Mouse (Mus musculus): ENCODE measurements around the gene Erc2. TPM values are rescaled to one million over a fixed set of nuclear protein-coding genes. Genes with fewer than 3 reads are reported as not detected.

Erc2 gene
- total RNA-seq, 2 experiments from 2014 or later, result not detected

DNA sequence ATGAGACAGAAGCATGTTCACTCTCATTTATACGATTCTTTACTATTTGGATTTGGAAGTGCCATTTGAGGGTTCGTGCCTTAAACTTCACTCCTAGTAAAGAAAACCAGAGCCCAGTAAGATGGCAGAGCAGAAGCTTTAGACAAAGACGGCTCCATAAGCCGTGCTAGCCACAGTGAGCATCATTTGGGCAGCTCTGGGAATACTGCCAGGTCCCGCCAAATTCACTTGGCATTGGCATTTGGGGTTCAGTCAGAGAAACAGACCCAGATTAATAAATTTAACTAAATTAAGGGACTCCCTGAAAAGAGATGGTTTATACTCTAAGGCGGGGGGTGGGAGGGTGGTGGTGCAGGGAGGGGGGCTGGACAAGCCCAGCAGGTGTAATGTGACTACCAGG is 401.0 kb downstream of the Erc2 start:
- no peak for ATAC-seq (replicated peaks; ENCODE audit: low FRiP score, poor library complexity, severe bottlenecking)

DNA sequence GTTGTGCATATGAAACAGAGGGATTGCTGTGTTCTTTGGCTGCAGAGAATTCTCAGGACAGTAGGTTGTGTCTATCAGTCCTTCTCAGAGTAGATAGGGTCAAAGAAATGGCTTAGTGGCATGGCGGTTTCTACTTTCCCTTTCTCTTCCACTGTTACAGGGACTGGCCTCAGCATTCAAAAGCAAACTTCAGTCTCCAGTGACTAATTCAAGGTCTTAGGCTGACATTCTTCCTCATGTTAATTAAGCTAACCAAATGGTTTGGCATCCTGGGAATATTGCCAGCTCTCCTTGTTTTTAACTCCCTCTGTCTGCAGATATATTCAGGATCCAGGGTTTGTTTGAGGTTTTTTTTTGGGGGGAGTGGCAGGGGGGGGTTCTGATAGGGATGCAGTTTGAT is 408.6 kb downstream of the Erc2 start:
- ATAC-seq (replicated peaks; ENCODE audit: low FRiP score, poor library complexity, severe bottlenecking), result no peak

DNA sequence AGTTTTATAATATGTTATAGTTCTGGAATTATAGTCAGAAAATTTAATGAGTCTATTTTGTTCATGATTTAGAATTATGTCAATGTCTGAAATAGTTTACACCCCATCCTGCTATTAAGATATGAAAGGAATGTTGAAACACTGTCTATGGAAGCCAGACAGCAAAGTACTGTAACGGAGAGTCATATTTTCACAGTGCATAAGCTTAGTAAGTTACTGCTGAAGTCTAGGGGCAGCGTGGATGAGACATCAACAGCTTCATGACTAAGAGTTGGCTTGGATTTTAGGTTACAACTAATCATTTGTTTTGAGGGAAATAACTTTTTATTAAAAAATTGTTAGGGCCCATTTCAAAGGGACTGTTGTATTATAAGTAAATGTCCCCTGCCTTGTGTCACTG is 412.8 kb downstream of the Erc2 start:
- no peak for ATAC-seq (replicated peaks; ENCODE audit: low FRiP score, poor library complexity, severe bottlenecking)

DNA sequence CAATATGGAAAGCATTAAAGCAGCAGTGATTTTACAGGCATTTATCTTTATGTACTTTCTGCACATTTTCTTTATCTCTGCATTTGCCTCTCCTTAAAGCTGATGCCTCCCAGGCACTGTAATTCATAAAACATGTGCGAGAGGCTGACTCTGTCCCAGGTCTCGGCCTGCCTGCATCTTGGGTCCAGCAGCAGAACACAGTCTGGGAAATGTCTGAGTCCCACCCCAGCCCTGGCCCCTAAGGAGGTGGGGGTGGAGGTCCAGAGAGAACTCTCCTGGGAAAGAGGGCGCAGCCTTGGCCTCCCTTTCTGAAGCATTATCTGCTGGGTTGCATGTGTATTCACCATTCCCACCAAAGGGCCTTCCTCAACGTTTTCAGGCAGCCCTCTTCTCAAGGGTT is 420.9 kb downstream of the Erc2 start:
- no peak for ATAC-seq (replicated peaks; ENCODE audit: low FRiP score, poor library complexity, severe bottlenecking)

DNA sequence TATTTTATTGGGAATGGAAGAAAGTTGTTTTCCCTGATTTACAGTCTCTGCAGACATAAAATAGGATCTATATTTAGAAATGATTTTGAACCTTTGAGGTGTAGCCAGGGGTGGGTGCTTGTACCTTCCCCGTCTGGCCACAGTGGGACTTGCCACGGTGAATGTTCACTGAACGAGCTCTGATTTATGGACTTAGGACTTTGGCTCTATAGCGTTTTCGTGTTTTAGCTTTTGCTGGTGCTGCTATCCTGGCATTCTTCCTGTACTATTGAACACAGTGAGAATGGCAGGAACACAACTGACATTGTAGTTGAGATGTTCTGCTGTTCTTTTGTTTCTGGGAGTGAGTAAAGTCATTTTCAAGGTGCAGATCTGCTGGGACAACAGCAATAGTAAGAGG is 429.4 kb downstream of the Erc2 start:
- no peak for ATAC-seq (replicated peaks; ENCODE audit: low FRiP score, poor library complexity, severe bottlenecking)

DNA sequence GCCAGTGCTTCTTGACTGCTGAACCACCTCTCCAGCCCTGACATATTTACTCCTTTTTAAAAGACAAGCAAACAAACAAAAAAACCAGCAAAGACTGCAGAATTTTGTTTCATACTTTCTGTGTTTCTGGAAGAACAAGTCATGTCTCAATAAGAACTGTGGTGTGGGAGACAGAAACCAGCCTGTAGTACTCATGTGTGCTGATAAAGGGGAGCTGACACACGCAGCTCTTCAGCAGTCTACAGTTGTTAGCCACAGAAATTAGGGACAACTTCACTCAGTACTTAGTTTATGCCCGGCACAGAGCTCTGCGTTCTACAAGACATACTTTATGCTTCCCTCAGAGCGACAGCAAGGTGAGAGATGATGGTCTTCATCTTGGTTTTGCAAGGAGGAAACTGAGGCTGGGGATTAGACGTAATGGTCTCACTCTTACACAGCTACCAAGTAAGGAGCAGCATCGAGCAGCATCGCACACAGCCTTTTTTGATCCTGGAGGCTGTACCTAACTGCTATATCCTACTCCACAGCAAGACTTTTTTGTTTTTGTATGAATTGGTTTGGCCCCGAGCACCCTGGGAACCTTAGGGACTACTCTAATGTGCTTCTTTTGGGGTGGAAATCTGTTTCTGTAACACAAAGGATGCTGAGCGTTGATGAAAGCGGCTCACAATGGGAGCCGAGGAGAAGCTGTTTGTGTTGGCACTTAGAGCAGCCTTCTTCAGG is 435.1 kb downstream of the Erc2 start:
- ATAC-seq (replicated peaks; ENCODE audit: low FRiP score, poor library complexity, severe bottlenecking), result no peak

DNA sequence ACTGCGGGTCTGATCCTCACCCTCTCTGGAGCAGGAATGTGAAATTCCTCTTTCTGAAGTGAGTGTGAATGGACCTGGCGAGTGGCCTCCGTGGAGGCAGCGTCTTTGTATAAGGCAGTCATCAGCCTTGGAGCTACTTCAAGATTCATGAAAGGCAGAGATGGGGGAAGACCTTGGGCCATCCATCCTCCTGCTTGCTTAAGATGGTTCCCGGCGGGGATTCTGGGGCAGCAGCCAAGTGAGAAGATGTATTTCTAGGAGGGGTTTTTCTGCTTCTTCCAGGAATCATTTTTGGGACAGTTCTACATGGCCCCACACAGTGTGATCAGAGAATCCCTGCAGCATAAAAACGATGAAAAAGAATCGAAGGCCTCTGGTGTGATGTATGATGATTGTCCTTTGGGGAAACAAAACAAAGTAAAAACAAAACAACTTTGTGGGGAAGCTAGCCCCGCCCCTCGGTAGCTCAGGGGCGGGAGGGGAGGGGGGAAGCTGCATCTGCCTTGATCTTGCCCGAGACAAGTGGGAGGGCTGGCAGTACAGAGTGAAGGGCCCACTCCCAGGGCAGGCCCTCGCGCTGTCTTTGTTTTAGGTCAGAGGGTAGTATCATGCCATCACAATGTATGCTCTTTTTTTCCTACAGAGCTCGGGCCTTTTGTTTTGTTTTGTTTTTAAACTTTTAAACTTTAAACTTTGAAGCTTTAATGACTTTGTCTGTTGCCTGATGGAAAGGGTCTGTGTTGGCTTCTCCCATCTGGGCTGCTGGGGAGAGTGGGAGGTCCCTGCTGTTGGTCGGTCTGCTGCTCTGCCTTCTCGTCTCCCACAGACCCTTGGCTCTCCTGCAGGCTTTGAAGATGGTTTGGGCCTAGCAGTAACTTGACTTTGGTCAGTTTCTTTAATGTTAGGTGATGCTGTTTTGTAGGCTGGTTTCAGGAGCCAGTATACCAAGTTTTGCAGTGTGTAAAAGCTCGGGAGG is 435.9 kb downstream of the Erc2 start:
- ATAC-seq (replicated peaks; ENCODE audit: low FRiP score, poor library complexity, severe bottlenecking), result no peak

DNA sequence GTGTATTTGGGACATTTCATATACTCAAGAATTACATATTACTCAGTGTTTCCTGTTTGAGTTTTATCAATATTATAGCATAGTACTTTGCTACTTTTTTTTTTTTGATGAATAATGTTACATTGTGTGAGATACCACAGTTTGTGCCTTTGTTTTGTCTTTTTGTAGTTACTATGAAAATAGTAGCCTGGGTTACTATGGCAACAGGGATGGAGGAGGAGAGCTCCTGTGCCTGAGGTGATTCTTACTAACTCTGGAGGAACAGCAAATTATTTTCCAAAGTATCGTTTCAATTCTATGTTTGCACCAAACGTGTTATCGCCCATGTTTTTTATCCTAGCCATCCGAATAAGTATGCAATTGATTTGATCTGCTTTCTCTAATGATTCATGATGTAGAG is 438.7 kb downstream of the Erc2 start:
- no peak for ATAC-seq (replicated peaks; ENCODE audit: low FRiP score, poor library complexity, severe bottlenecking)

DNA sequence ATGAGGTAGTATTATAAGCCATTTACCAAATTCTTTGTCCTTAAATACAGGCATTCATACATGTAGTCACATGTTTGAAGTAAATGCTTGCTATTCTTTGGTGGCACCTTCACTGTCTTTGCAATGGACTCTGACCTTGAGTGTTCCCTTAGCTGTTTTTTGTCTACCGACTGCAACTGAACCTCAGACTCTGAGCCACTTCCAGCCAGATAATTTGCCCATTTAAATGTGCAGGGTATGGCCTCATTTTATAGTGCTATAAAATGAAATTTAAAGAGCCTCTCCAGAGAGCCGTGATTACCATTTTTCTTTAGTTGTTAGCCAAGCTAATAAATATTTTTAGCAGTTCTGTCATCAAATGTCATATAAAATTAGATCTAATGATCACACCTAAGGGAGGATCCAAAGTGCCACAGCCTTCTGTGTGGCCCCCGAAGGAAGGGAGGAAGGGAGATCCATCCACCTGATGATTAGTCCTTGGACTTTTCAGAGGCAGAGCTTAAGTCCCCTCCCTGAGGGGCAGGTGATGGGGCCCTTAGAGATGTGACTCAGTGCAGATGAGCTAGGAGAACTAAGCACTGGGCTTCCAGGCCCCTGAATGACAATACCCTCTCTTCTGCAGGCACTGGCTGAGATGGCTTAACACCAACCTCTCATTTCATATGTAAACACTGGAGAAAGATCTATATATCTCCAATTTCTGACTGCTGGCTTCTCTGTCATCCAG is 439.6 kb downstream of the Erc2 start:
- ATAC-seq (replicated peaks; ENCODE audit: low FRiP score, poor library complexity, severe bottlenecking), result no peak

DNA sequence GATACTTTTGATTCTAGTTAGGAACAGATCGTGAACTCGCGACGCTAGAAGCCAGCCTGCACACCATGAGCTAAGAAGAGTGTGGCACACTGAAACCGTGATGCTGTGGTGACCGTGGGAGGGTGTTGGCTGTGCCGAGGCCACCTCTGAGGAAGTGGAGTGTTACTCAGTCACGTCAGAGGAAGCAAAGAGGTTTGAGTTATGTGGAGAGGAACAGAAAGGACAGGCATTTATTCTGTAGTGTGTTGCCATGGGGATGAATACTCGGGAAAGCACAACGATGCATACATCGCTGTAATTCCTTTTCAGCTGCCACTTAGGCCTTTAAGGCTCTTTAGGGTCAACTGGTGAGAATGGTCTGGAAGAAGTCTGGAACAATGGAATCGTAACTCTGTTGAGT is 445.8 kb downstream of the Erc2 start:
- no peak for ATAC-seq (replicated peaks; ENCODE audit: low FRiP score, poor library complexity, severe bottlenecking)

DNA sequence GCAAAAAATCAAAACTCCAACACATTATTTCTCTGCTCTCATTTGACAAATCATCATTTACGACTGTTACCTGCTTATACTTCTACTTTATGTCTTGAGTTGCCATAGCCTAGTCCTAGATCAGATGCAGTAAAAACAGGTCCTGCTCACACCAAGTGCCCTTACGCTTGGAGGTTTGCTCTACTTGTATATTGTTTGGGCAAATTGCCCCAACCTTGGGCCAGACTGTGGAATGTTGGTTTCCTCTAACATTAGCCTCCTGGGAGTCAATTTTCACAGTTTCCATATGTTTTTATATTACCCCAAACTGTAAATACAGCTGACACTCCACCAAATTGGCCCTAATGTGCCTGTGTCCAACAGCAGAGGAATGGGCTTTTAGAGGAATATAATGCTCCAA is 447.6 kb downstream of the Erc2 start:
- no peak for ATAC-seq (replicated peaks; ENCODE audit: low FRiP score, poor library complexity, severe bottlenecking)

DNA sequence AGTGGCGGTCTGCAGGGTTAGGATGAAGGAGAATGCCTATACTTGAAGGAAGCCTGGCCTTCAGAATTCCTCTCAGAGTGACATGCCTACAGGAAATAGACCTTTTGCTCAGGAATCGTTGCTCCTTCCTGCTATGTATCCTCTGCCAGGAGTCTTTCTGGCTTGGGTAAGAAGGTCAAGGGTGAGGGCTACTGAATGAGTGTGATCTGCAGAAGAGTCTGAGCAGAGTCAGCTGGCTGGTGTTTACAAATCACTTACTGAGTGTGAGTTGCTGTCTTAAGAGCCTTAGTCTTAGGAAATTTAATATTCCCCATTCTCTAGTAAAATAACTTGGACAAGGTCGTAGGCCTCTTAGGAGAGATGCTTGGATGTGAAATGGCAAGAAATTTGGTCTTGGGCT is 450.3 kb downstream of the Erc2 start:
- ATAC-seq (replicated peaks; ENCODE audit: low FRiP score, poor library complexity, severe bottlenecking), result no peak

DNA sequence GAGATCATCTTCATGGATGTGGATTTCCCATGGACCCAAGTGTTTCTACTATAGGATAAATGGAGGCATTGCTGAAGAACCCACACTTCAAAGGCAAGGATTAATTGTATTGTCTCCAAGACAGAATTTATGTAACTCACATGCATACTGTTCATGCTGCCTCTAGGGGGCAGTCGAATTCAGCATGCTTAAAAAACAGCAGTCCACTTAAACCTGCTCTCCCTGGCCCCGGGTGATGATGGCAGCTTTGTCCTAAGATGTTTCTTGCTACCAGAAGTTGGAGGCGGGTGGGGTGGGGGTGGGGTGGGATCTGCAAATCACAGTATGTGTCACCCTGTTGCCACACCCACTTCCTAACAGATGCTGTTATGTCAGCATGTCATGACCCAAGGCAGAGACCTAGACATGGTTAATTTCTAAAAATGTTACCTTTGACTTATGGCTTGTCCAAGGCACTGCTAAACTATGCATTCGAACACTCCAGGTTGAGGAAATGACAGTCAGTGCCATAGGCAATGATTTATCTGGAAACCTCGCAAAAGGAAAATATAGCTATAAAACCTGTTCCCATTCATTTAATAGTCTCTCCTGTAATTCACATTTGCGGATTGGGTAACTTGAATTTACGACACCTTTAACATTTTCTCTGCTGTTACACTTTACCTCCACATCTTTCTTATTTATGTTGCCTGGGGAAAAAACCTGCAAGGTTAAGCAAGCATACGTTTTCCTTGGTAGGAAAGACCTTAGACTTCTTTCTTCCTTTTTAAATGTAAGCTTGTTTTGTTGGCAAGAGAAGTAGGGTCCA is 467.6 kb downstream of the Erc2 start:
- ATAC-seq (replicated peaks; ENCODE audit: low FRiP score, poor library complexity, severe bottlenecking), result no peak

DNA sequence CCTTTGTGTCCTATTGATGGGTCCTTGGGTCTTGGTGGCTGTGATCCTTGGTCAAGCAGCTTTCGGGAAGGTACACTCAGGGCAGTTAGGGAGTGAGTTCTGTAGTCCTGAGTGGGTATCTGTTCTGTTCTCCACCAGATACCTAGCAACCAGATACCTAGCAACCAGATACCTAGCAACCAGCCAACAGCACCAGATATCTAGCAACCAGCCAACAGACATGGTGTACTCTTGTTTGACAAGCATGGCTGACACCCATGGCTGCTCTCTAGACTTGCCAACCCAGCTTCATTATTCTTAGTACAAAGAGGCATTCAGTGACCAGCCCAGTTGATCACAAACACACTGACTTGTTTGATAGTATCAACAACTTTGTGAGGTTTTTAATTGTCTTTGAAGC is 469.1 kb downstream of the Erc2 start:
- ATAC-seq (replicated peaks; ENCODE audit: low FRiP score, poor library complexity, severe bottlenecking), result no peak

DNA sequence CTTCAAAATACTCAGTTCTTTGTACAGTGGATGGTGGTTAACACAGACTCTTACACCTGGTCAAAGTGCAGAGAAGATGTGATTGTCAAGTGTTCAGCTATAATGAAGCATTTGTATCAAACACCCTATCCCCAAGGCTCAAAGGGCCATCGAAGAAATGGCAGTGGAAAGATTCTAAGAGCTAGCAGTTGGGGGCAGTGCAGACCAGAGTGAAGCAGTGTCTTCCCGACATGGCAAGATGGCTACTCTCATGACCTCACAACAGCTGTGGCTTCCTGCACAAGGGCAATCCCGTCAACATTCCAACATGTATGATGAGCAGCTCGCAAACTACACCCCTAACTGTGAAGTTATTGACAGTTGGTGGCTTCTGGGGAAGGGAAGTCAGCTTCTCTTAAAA is 471.0 kb downstream of the Erc2 start:
- ATAC-seq (replicated peaks; ENCODE audit: low FRiP score, poor library complexity, severe bottlenecking), result no peak

DNA sequence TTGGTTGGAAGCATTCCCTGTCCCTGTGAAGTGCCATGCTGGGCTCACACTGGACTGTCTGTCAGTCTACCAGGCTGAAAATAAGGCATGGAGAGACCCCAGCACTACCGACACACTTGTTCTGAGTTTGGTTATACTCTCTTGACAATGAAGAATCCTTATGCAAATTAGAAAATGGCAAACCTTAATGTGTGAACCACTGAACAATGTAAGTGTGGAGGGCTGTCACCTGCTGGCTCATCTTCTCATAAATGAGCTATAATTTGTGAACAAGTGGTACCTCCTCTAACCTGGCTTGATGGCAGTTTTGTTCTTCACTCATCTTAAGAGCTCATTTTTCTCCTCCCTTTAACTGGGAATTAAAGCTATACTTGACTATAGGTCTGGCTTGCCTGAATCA is 471.7 kb downstream of the Erc2 start:
- ATAC-seq (replicated peaks; ENCODE audit: low FRiP score, poor library complexity, severe bottlenecking), result no peak

DNA sequence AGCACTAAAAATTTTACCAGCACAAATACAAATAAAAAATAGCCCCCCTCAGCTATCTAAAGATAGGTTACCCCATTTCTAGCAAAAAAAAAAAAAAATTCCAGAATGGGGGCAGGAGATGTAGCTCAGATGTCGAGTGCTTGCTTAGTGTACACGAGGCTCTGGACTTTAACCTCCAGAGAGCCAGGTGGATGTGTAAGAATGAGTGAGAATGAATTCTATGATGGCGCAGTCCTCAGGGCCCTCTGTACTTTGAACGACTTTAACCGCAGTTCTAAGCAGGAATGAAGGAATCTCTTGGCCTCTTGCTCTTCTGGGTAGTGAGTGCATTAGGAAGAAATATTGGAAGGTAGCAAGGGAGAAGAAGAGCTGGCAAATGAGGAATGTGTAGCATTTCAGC is 476.9 kb downstream of the Erc2 start:
- no peak for ATAC-seq (replicated peaks; ENCODE audit: low FRiP score, poor library complexity, severe bottlenecking)

DNA sequence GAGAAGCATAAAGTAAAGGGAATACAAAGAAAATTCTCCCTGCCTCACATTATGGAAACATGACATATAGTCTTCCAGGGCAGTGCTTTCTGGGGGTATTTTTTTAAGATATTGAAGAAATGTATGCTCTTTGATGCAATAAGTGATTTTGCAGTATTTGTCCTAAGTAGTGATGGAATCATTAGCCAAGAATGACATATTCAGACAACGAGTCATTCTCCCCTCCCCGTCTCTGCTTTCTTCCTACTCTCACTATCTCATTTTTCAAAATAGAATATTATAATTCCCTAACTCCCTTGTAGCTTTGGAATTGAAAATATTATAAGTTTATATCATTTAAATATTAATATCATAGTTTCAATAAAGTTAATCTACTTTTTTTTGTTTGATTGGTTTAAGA is 490.9 kb downstream of the Erc2 start:
- no peak for ATAC-seq (replicated peaks; ENCODE audit: low FRiP score, poor library complexity, severe bottlenecking)

DNA sequence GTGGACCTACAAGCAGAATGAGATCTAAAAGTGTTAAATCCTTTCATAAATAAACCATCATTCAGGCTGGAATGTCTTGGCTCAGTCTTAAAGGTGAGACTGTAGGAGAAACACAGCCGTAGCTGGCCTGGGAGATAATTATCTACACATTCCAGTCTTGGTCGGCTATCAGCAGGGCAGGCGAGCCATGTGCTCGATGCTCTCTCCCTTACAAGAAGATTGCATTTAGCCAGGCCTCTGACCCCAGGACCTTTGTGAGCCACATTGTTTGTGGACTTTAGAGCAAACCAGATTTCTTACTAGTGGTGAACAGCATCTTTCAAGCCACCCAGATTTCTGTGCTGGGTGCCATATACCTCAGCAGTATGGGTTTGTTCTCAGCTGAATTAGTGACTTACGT is 498.6 kb downstream of the Erc2 start:
- no peak for ATAC-seq (replicated peaks; ENCODE audit: low FRiP score, poor library complexity, severe bottlenecking)

DNA sequence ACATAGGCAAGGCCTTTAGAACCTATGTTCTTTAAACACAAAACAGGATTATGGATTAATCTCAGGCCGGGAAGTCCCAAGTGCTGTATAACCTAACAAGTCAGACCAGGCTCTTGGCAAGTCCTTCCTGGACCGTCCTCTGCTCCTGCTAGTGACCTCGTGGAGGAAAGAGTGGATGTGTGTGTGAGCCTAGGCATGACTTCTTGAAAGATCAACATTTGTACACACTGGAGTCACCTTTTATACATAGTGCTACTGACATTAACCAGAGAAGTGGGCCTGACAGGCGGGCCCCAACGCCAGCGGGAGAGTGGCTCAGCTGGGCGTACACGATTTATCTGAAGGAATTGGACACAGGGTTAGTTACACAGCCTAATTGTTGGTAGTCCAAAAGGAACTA is 504.6 kb downstream of the Erc2 start:
- ATAC-seq (replicated peaks; ENCODE audit: low FRiP score, poor library complexity, severe bottlenecking), result no peak
